Mouse (Mus musculus) cerebellum, postnatal 25 days (tissue): ENCODE measurements at regions not wholly inside any gene's neighbourhood (a gene's known extent, or its start where the extent isn't known, plus 50 kb on each side); places are given as distances from the start of the nearest gene placed in this dataset.
"Not testable (repeated sequence)": the region's sequence is repeated elsewhere in the genome, so short reads cannot be mapped to it uniquely, and the experiment has no call there.

ENCODE experiments used
- DNase-seq, 2 experiments: peaks; one replicate each; pipeline ENCODE4 v3.0.0; 2021; ENCODE audit warnings: mixed read lengths in 2 of 2

- no peak for DNase-seq
These were observed 135.6 kb upstream of the Nrip1 start for GRCm38 (mm10) chr16:76509109-76509650.

- DNase-seq: no peak
These were observed 133.6 kb upstream of the Nrip1 start for GRCm38 (mm10) chr16:76507191-76507746.

- no peak for DNase-seq
These were observed 132.6 kb upstream of the Nrip1 start for GRCm38 (mm10) chr16:76506240-76506639.

GRCm38 (mm10) chr16:76499686-76500400 lies 126.2 kb upstream of the Nrip1 start:
- no peak for DNase-seq

- no peak for DNase-seq
These were observed 124.6 kb upstream of the Nrip1 start for GRCm38 (mm10) chr16:76498233-76498632.

GRCm38 (mm10) chr16:76497041-76497808 lies 123.6 kb upstream of the Nrip1 start:
- DNase-seq: no peak

- DNase-seq: no peak
These were observed 109.8 kb upstream of the Nrip1 start for GRCm38 (mm10) chr16:76483419-76483818.

- no peak for DNase-seq
These were observed 108.3 kb upstream of the Nrip1 start for GRCm38 (mm10) chr16:76481966-76482365.

- no peak for DNase-seq
These were observed 103.8 kb upstream of the Nrip1 start for GRCm38 (mm10) chr16:76477474-76477873.

- DNase-seq: no peak
These were observed 100.9 kb upstream of the Nrip1 start for GRCm38 (mm10) chr16:76474481-76474880.

GRCm38 (mm10) chr16:76472386-76472785 lies 98.8 kb upstream of the Nrip1 start:
- no peak for DNase-seq

GRCm38 (mm10) chr16:76471081-76471480 lies 97.5 kb upstream of the Nrip1 start:
- DNase-seq: no peak

GRCm38 (mm10) chr16:76459521-76459920 lies 85.9 kb upstream of the Nrip1 start:
- DNase-seq: no peak

- not testable (repeated sequence) for DNase-seq
These were observed 82.6 kb upstream of the Nrip1 start for GRCm38 (mm10) chr16:76456300-76456599.

- DNase-seq: no peak
These were observed 82.1 kb upstream of the Nrip1 start for GRCm38 (mm10) chr16:76455499-76456299.

- peak in 1 of 2 experiments; percentile 55 for DNase-seq
These were observed 81.3 kb upstream of the Nrip1 start for GRCm38 (mm10) chr16:76454741-76455465.

- no peak for DNase-seq
These were observed 80.0 kb upstream of the Nrip1 start for GRCm38 (mm10) chr16:76453457-76454200.

GRCm38 (mm10) chr16:76448773-76449172 lies 75.1 kb upstream of the Nrip1 start:
- DNase-seq: no peak

- no peak for DNase-seq
These were observed 73.4 kb upstream of the Nrip1 start for GRCm38 (mm10) chr16:76447033-76447432.

- DNase-seq: no peak
These were observed 71.0 kb upstream of the Nrip1 start for GRCm38 (mm10) chr16:76444668-76445067.

GRCm38 (mm10) chr16:76442635-76443034 lies 69.0 kb upstream of the Nrip1 start:
- DNase-seq: no peak
